Mouse (Mus musculus): ENCODE measurements around the gene Abcc1. TPM values are rescaled to one million over a fixed set of nuclear protein-coding genes. Genes with fewer than 3 reads are reported as not detected.

Abcc1 gene
- 19.7 and 34.6 TPM in 2 replicates for total RNA-seq (2023)

GRCm38 (mm10) chr16:14361362-14362098 lies at the start of gene Abcc1:
Gene Abcc1 (plus strand): TSS chr16:14361558.

GRCm38 (mm10) chr16:14316884-14317876 lies 44.2 kb upstream of the Abcc1 start, which contains the start of gene Fopnl:
Gene Fopnl (minus strand): TSS chr16:14317405.

Other genes with a start within 250 kb of the Abcc1 start
- gene Nde1, start 198.3 kb upstream of the Abcc1 start, total RNA-seq (2023) = 28.5 and 35.3 TPM in 2 replicates
- 30.9 and 37.7 TPM in 2 replicates for gene Marf1, start 198.2 kb upstream of the Abcc1 start, total RNA-seq (2023)
- 0.13 TPM in 1 of 2 replicates, not detected in the other for gene Myh11, start 70.2 kb upstream of the Abcc1 start, total RNA-seq (2023)
- gene Fopnl, start 44.2 kb upstream of the Abcc1 start, total RNA-seq (2023) = 31.6 and 32.9 TPM in 2 replicates
- not detected in 2 replicates for gene A630010A05Rik, start 200.8 kb downstream of the Abcc1 start, total RNA-seq (2023)